Mouse (Mus musculus) forebrain, embryonic 16.5 days (tissue): Measurements from ENCODE around the gene Dtx4. TPM values are rescaled to one million over a fixed set of nuclear protein-coding genes. Genes with fewer than 3 reads are reported as not detected.

Source experiments
- ATAC-seq: fragments of 200-750 bp; cut with Nextera tagmentation; 2 replicates; pipeline ENCODE4 v1.8.0; 2017; ENCODE audit warnings: mild to moderate bottlenecking, moderate library complexity
- H3K27ac ChIP-seq: fragments of 300-500 bp; sonication (generic); 2 replicates; pipeline ENCODE4 v1.5.1; 2014; ENCODE audit warnings: low read length, control low read depth
- H3K27me3 ChIP-seq: fragments of 300-500 bp; sonication (generic); replicated peaks from 2 replicates; pipeline ENCODE4 v1.6.1; 2014; ENCODE audit warnings: low read length; ENCODE audit not compliant: control insufficient read depth, insufficient read depth
- H3K36me3 ChIP-seq: fragments of 300-500 bp; sonication (generic); 2 replicates; pipeline ENCODE4 v1.6.1; 2014; ENCODE audit not compliant: control insufficient read depth, insufficient read depth
- H3K4me1 ChIP-seq: fragments of 300-500 bp; sonication (generic); replicated peaks from 2 replicates; pipeline ENCODE4 v1.6.1; 2014; ENCODE audit warnings: low read length; ENCODE audit not compliant: control insufficient read depth, insufficient read depth
- H3K4me2 ChIP-seq: fragments of 300-500 bp; sonication (generic); 2 replicates; pipeline ENCODE4 v1.6.1; 2014; ENCODE audit warnings: mild to moderate bottlenecking, low read length, control low read depth
- H3K4me3 ChIP-seq: fragments of 300-500 bp; sonication (generic); replicated peaks from 2 replicates; pipeline ENCODE4 v1.5.1; 2014; ENCODE audit warnings: mild to moderate bottlenecking, low read length, control low read depth
- H3K9ac ChIP-seq: fragments of 300-500 bp; sonication (generic); replicated peaks from 2 replicates; pipeline ENCODE4 v1.6.1; 2014; ENCODE audit warnings: low read depth, low read length, control low read depth
- H3K9me3 ChIP-seq: fragments of 300-500 bp; sonication (generic); 2 replicates; pipeline ENCODE4 v1.6.1; 2016; ENCODE audit warnings: low read length; ENCODE audit not compliant: control insufficient read depth
- WGBS: fragments of 180-500 bp; shearing (Covaris S2); extraction: QIAGEN DNeasy Blood & Tissue Kit; methylation state at CpG from one replicate; pipeline ENCODE4 v1.1.7; 2014; 5-methylcytosine and 5-hydroxymethylcytosine counted together
- polyA plus RNA-seq: library from polyadenylated mRNA; unstranded; fragments of >200 nt; fragmentation: Nextera tagmentation; extraction: Ambion mirVana; gene quantifications from 2 replicates; pipeline ENCODE4 v1.2.1, GENCODE M21; 2015

Dtx4 gene
- polyA plus RNA-seq, 1 experiment from 2014 or later, result 21.3 TPM

GRCm38 (mm10) chr19:12464127-12464526 lies 37.1 kb downstream of the Dtx4 start:
- peaks cover 5% of the 10 kb centered on the region for H3K36me3 ChIP-seq
- no peak overlapping the region for H3K9ac ChIP-seq
- H3K4me2 ChIP-seq, result no peak overlapping the region
- no peaks in the 10 kb centered on the region for H3K9me3 ChIP-seq
- H3K4me3 ChIP-seq, result no peak overlapping the region
- H3K27me3 ChIP-seq, result no peaks in the 10 kb centered on the region
- no peak for ATAC-seq
- H3K4me1 ChIP-seq, result no peaks in the 10 kb centered on the region
- whole genome bisulfite sequencing, result 76% methylated on average over 5 of the region's 5 CpGs
- H3K27ac ChIP-seq, result no peak overlapping the region

DNA sequence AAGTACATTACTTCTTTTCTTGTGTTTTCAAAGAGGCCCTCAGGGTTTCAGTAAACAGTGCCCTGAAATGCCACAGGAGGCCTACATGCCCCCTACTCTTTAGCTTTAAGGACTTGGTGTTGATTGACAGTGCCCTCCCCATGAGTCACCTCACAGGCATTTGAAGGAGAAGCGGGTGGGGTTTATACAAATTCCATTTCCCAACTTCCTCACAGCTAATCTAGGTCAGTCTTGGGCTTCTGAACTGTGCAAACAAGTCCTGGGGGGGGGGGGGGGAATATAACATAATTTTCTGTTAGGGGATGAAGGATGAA lies 37.6 kb downstream of the Dtx4 start:
- ATAC-seq, result peak; percentile 48
- H3K4me2 ChIP-seq, result no peak overlapping the region
- no peak overlapping the region for H3K9ac ChIP-seq
- H3K27me3 ChIP-seq, result no peaks in the 10 kb centered on the region
- H3K4me1 ChIP-seq, result no peaks in the 10 kb centered on the region
- no peak overlapping the region for H3K27ac ChIP-seq
- H3K36me3 ChIP-seq, result 0 out of 2 replicates have a peak, but pooled peaks cover 2% of the 10 kb centered on the region
- H3K9me3 ChIP-seq, result no peaks in the 10 kb centered on the region
- WGBS, result 18% methylated on average over 1 of the region's 1 CpGs
- H3K4me3 ChIP-seq, result no peak overlapping the region

GRCm38 (mm10) chr19:12462851-12463721 lies 38.2 kb downstream of the Dtx4 start:
- Histone ChIP-seq H3K4me3 (no peak overlapping the region), H3K27me3 (no peaks in the 10 kb centered on the region), H3K27ac (no peak overlapping the region), H3K9ac (no peak overlapping the region), H3K36me3 (0 out of 2 replicates have a peak, but pooled peaks cover 1% of the 10 kb centered on the region), H3K4me1 (no peaks in the 10 kb centered on the region), H3K9me3 (no peaks in the 10 kb centered on the region), H3K4me2 (no peak overlapping the region)
- WGBS, result 56% methylated on average over 7 of the region's 7 CpGs
- peak; percentile 11; the same call in 1 of the 2 replicates for ATAC-seq

DNA sequence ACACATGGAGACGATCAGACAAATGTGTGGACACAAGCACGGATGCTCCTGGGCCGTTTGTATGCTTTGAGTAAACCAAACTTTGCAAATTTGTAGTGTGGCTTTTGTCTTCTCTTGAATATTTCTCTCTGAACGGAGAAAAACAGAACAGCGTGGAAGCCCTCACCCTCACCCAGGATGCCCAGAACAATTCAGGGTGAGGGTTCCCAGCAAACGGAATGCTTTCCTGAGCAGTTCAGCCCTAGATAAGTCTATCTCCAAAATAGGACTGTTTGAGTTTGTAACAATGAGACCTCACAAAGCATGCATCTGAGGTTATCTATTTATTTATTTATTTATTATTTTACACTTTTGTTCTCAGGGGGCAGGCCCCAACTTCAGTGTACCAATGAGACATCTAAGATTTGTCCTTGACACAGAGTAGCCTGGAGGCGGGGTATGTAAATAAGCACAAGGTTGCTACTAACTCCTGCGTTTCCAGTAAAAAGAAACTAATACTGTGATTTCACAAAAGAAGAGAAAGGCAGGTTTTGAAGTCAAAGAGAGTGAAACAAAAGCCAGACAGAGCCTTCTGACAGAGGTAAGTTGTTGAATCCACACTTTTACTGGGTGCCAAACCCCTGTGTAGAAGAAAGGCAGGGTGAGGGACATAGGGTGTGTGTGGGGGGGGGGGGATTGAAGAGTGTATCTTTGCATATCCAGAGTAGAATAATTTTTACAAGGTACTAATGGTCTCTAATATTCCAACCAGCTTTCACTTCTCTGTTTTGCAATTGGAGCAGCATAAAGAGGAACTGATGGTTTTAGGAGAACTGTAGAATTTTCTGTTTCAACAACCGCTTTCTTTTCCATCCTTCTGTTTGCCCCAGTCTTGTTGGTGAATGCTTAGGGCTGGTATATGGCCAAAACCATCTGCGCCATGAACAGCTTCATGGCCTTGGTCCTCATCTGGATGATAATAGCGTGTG lies 40.7 kb downstream of the Dtx4 start, which contains the start of gene Mpeg1:
Gene Mpeg1, plus strand, starts transcription at position 498 of the 968 bp plus-strand sequence.
- whole genome bisulfite sequencing, result 78% methylated on average over 11 of the region's 11 CpGs
- no peak within 1 kb of the TSS for H3K4me2 ChIP-seq
- no peak within 1 kb of the TSS for H3K9ac ChIP-seq

DNA sequence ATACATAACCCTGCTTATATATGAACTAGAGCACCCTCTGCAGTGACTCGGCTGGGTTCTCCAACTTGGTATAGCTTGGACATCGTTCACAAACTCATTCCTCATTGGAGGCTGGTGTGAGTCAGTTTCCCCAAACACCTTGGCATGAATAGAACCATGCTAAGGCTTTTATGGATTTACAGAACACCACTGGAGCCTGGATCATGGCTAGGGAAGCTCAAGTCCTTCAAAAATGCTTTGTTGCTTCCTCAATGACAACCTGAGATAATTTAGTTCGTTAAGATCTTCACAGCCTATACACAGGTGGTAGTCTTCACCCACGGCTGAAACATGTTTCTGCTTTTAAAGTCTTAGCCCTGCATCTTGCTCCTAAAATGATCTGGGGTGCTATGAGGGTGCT lies 41.7 kb downstream of the Dtx4 start:
- Histone ChIP-seq H3K4me1 (no peaks in the 10 kb centered on the region), H3K4me2 (no peak overlapping the region), H3K9ac (no peak overlapping the region), H3K27ac (no peak overlapping the region), H3K27me3 (no peaks in the 10 kb centered on the region), H3K36me3 (no peaks in the 10 kb centered on the region), H3K4me3 (no peak overlapping the region), H3K9me3 (no peaks in the 10 kb centered on the region)
- 81% methylated on average over 4 of the region's 4 CpGs for WGBS
- ATAC-seq, result no peak

More for the DNA sequence above, 40.7 kb downstream of the Dtx4 start, which contains the start of gene Mpeg1:
- no peak within 1 kb of the TSS for H3K4me3 ChIP-seq
- H3K9me3 ChIP-seq, result no peaks in the 10 kb centered on the region
- H3K36me3 ChIP-seq, result no peaks in the 10 kb centered on the region
- no peaks in the 10 kb centered on the region for H3K4me1 ChIP-seq
- no peaks in the 10 kb centered on the region for H3K27me3 ChIP-seq
- H3K27ac ChIP-seq, result no peak within 1 kb of the TSS
- no peak for ATAC-seq

GRCm38 (mm10) chr19:12457401-12458066 lies 43.7 kb downstream of the Dtx4 start:
- Histone ChIP-seq H3K36me3 (no peaks in the 10 kb centered on the region), H3K9ac (no peak overlapping the region), H3K4me2 (no peak overlapping the region), H3K9me3 (no peaks in the 10 kb centered on the region), H3K4me1 (no peaks in the 10 kb centered on the region), H3K27me3 (no peaks in the 10 kb centered on the region), H3K27ac (no peak overlapping the region), H3K4me3 (no peak overlapping the region)
- ATAC-seq, result no peak
- 81% methylated on average over 12 of the region's 12 CpGs for WGBS

DNA sequence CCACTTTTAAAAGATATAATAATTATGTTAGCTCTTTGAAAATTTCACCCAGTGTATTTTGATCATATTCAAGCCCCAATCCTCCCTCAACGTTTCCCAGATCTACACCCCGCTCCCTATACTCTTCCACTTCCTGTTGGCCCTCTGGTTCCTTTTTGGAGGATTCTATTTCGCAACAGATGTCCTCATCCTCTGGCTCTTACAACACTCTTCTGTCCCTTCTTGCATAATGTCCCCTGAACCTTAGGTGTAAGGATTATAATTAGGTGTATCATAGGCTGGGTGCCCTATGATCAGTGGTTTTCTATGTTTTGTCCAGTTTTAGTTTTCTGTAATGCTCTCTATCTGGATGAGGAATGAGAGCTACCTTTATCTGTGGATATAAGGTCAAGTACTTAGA lies 56.2 kb downstream of the Dtx4 start:
- Histone ChIP-seq H3K27ac (no peak overlapping the region), H3K4me3 (no peak overlapping the region), H3K27me3 (no peaks in the 10 kb centered on the region), H3K9me3 (no peaks in the 10 kb centered on the region), H3K9ac (no peak overlapping the region), H3K4me2 (no peak overlapping the region), H3K36me3 (no peaks in the 10 kb centered on the region), H3K4me1 (no peaks in the 10 kb centered on the region)
- 91% methylated on average over 3 of the region's 3 CpGs for WGBS
- ATAC-seq, result no peak

DNA sequence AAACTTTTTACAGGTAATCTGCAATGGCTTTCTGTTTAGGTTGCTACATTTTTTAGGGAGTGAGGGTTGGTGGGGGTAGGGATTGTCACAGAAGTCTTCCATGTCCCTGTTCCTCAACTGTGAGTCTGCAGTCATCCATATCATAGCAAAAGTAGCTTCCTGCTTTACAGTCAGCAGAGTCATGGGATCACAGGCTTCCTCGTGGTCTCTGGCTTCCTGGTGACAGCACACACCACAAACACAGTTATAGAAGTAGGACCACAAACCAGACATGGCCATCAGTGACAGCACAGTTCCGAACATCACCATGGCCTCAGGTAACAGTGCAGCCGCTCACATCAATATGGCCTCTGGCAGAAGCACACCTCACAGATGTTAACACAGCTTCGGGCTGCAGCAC lies 58.7 kb downstream of the Dtx4 start:
- Histone ChIP-seq H3K4me1 (no peaks in the 10 kb centered on the region), H3K9me3 (no peaks in the 10 kb centered on the region), H3K36me3 (no peaks in the 10 kb centered on the region), H3K27ac (no peak overlapping the region), H3K9ac (no peak overlapping the region), H3K27me3 (no peaks in the 10 kb centered on the region), H3K4me2 (no peak overlapping the region), H3K4me3 (no peak overlapping the region)
- 84% methylated on average over 4 of the region's 4 CpGs for WGBS
- ATAC-seq, result no peak
